Mouse (Mus musculus) spleen, adult 2 months (tissue): ENCODE data around the gene Serhl. TPM values are rescaled to one million over a fixed set of nuclear protein-coding genes. Genes with fewer than 3 reads are reported as not detected.

Experiments
- DNase-seq, 2 experiments: peaks; one replicate each; pipeline versions ENCODE4 v3.0.0 to v3.0.0-alpha.2; 2012 to 2021; ENCODE audit warnings: low spot score in 2 of 2, low read depth in 1 of 2
- H3K27ac ChIP-seq: fragments of 200-500 bp; 2 replicates; pipeline ENCODE4 v1.5.1; 2012; ENCODE audit warnings: low read length, inconsistent platforms; ENCODE audit not compliant: insufficient read depth
- H3K27me3 ChIP-seq: fragments of 200-500 bp; 2 replicates; pipeline ENCODE4 v1.6.1; 2012; ENCODE audit warnings: mild to moderate bottlenecking, moderate library complexity, low read length, inconsistent platforms; ENCODE audit not compliant: control insufficient read depth, insufficient read depth
- H3K36me3 ChIP-seq: fragments of 200-500 bp; 2 replicates; pipeline ENCODE4 v1.6.1; 2012; ENCODE audit warnings: mild to moderate bottlenecking, low read length, inconsistent platforms; ENCODE audit not compliant: control insufficient read depth, insufficient read depth
- H3K4me1 ChIP-seq: fragments of 200-500 bp; 2 replicates; pipeline ENCODE4 v1.6.1; 2011; ENCODE audit warnings: inconsistent platforms; ENCODE audit not compliant: control insufficient read depth, insufficient read depth, insufficient read length
- H3K4me3 ChIP-seq: fragments of 200-500 bp; 2 replicates; pipeline ENCODE4 v1.5.1; 2011; ENCODE audit warnings: mild to moderate bottlenecking, inconsistent platforms; ENCODE audit not compliant: insufficient read depth, insufficient read length; ENCODE audit errors: extremely low read depth
- CTCF ChIP-seq: fragments of 200-500 bp; IDR thresholded peaks from 2 replicates; pipeline ENCODE4 v1.5.1; 2011; ENCODE audit warnings: mild to moderate bottlenecking, inconsistent platforms; ENCODE audit not compliant: insufficient read depth, insufficient read length, insufficient replicate concordance; ENCODE audit errors: extremely low read depth
- POLR2A ChIP-seq: fragments of 200-500 bp; IDR thresholded peaks from 2 replicates; pipeline ENCODE4 v1.6.1; 2011; ENCODE audit warnings: low read depth, low read length, inconsistent platforms
- WGBS: fragments of 180-500 bp; shearing (Covaris S2); methylation state at CpG from one replicate; pipeline ENCODE4 v1.1.7; 2018; 5-methylcytosine and 5-hydroxymethylcytosine counted together
- polyA plus RNA-seq: library from polyadenylated mRNA; depleted of rRNA; stranded (reverse); fragments of >200 nt; gene quantifications from 2 replicates; pipeline ENCODE4 v1.2.3, GENCODE M21; 2012

The Serhl gene
- polyA plus RNA-seq, 1 experiment, result 31.4 TPM

DNA sequence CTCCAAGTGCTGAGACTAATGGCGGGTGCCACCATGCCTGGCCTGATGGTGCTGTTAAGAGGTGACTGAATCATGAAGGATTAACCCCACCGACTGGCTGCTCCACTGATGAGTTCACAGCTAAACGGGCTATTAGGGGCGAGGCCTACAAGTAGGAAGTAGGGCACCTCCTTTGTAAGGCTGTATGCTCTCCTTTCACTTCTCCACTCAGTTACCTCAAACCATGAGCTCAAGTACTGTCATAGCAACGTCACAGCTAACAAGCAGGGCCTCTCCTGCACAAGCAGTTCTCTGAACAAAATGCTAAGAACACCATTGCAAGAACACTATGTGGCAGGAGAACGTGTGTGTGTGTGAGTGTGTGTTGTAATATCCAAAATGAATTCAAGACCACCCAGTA is 56.2 kb downstream of the Serhl start:
- Histone ChIP-seq H3K27ac (no peak overlapping the region), H3K4me1 (peaks cover 2% of the 10 kb centered on the region; the same call in 1 of the 2 replicates), H3K4me3 (no peak overlapping the region), H3K36me3 (peaks cover 2% of the 10 kb centered on the region; the same call in 1 of the 2 replicates), H3K27me3 (no peaks in the 10 kb centered on the region)
- peak in 1 of 2 experiments; percentile 19 for DNase-seq
- no peak for TF ChIP-seq CTCF
- no peak for TF ChIP-seq POLR2A
- 68% methylated on average over 6 of the region's 6 CpGs for WGBS

DNA sequence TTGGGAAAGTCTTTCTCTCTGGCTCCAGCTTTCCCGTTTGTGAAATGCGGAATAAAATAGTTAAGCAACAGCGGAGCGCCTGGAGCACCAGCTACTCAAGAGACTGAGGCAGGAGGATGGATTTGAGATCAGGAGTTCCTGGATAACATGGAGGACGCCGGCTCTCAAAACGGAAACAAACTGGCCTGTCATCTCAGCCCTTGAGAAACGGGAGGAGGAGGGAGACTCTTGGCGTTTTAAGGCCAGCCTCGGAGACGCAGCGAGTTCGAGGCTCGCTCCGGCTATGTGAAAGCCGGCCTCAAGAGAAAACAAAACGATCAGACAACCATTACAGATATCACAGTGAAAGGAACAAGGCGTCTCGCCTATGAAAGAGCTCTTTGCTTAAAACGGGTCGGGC is 59.1 kb downstream of the Serhl start:
- no peak for DNase-seq
- Histone ChIP-seq H3K27me3 (no peaks in the 10 kb centered on the region), H3K36me3 (peaks cover 2% of the 10 kb centered on the region; the same call in 1 of the 2 replicates), H3K4me1 (peaks cover 2% of the 10 kb centered on the region; the same call in 1 of the 2 replicates), H3K4me3 (peak overlapping the region; percentile 100), H3K27ac (peak overlapping the region; percentile 100)
- TF ChIP-seq CTCF (no peak), POLR2A (no peak)
- WGBS, result 3% methylated on average over 21 of the region's 21 CpGs

DNA sequence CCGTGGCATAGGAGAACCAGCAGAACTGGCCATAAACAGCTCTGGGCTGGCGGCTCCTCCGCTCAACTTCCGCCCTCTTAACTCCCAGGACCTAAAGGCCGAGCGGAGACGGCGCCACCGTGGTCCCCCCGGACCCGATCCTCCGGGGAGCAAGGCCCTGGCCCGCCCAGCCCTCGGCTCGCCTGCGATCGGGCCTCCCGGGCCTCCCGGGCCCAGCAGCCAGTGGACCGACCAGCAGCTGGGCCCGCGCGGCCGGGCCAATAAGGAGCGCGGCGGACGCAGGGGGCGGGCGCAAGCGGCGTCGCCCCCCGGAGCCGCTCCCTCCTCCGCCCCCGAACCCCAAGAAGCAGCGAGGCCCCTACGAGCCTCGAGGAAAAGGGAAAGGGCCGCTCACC is 59.5 kb downstream of the Serhl start:
- no peaks in the 10 kb centered on the region for H3K27me3 ChIP-seq
- H3K27ac ChIP-seq, result peak overlapping the region; percentile 100
- WGBS, result under 1% methylated on average over 29 of the region's 41 CpGs
- peak in 1 of 2 experiments; percentile 17 for DNase-seq
- peaks cover 2% of the 10 kb centered on the region; the same call in 1 of the 2 replicates for H3K36me3 ChIP-seq
- H3K4me3 ChIP-seq, result peak overlapping the region; percentile 100
- peaks cover 2% of the 10 kb centered on the region; the same call in 1 of the 2 replicates for H3K4me1 ChIP-seq
- TF ChIP-seq POLR2A (no peak), CTCF (no peak)

DNA sequence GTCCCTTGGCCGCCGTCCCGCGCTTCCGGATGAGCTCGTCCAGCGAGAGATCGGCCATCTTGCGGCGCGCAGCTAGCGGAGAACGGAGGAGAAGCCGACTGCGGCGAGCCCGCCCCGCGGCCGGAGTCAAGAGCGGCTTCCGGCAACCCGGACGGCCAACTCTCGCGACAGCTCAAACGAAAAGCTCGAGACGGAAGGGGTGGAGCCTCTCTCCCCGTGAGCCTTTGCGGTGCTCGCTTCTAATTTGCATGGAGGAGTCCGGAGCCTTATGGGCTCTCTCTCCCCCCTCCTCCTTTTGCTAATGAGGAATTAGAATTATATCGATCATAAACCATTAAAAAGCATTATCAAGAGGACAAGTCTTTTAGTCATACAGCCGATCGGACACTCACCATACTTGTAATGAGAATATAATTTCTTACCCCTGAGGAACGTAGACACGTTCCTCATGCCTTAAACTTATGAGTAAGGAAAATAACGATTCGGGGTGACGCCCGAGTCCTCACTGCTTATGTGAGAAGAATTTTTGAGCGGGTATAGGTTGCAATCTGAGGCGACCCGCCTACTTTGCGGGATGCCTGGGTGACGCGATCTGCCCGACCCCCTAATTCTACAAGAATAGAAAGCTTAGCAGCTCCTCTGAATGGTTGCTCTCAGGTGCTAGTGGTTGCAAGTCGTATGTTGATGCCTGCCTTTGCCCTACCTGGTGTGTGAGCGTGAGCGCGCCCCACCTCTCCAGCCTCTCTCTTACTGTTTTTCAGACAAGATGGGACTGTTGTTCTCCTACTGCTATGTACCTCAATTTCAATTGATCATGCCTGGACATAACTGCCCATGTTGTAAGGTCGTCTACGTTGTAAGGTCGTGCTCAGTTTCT is 60.1 kb downstream of the Serhl start, which contains the start of gene Poldip3:
Gene Poldip3, minus strand, starts transcription at position 189 of the 877 bp plus-strand sequence.
- H3K36me3 ChIP-seq, result peaks cover 5% of the 10 kb centered on the region; the same call in 1 of the 2 replicates
- no peak for TF ChIP-seq CTCF
- TF ChIP-seq POLR2A, result peak; percentile 85
- WGBS, result under 1% methylated on average over 56 of the region's 56 CpGs
- DNase-seq, result peak; percentile 96 to 97
- no peaks in the 10 kb centered on the region for H3K27me3 ChIP-seq
- peak within 1 kb of the TSS; percentile 100 for H3K27ac ChIP-seq
- H3K4me1 ChIP-seq, result peaks cover 2% of the 10 kb centered on the region; the same call in 1 of the 2 replicates
- peak within 1 kb of the TSS; percentile 100 for H3K4me3 ChIP-seq

DNA sequence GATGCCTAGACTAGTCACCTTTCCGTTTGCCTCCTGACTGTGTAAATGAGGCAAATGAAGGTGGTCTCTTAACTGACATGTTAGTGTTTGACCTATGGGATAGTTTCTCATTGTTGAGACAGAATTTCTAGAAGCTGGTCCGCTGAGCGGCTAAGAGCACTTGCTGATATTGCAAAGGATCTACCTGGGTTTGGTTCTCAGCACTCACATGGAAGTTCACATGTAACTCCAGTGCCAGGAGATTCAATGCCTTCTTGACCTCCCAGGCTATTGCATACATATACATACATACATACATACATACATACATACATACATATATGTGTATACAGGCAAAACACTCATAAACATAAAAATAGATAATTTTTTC is 60.8 kb downstream of the Serhl start:
- 33% methylated on average over 3 of the region's 3 CpGs for WGBS
- no peak for TF ChIP-seq POLR2A
- TF ChIP-seq CTCF, result no peak
- H3K27ac ChIP-seq, result peak overlapping the region; percentile 100
- no peak for DNase-seq
- H3K4me1 ChIP-seq, result peaks cover 2% of the 10 kb centered on the region; the same call in 1 of the 2 replicates
- H3K27me3 ChIP-seq, result no peaks in the 10 kb centered on the region
- peak overlapping the region; percentile 31 for H3K4me3 ChIP-seq
- peaks cover 5% of the 10 kb centered on the region; the same call in 1 of the 2 replicates for H3K36me3 ChIP-seq

DNA sequence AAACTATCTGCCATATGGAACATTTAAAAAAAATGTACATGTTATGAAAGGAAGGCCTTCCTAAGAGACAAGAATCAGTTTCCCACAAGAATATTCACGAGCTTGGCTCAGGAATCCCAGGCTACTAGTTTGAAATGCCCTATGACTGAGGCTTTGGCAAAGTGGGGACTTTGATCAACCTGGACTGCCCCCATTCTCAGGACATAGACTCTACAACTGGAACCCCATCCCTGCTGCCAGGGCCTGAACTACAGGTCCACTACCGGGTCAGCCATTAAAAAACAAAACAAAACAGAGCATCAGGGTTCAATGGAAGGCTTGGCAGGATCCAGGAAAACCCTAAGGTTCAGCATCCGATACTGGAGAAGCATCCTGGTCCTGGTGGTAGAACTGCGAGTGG is 61.4 kb downstream of the Serhl start:
- H3K4me1 ChIP-seq, result peaks cover 2% of the 10 kb centered on the region; the same call in 1 of the 2 replicates
- no peak overlapping the region for H3K27ac ChIP-seq
- DNase-seq, result no peak
- WGBS, result 88% methylated on average over 4 of the region's 4 CpGs
- H3K36me3 ChIP-seq, result peaks cover 5% of the 10 kb centered on the region; the same call in 1 of the 2 replicates
- TF ChIP-seq CTCF, result no peak
- no peaks in the 10 kb centered on the region for H3K27me3 ChIP-seq
- H3K4me3 ChIP-seq, result no peak overlapping the region

DNA sequence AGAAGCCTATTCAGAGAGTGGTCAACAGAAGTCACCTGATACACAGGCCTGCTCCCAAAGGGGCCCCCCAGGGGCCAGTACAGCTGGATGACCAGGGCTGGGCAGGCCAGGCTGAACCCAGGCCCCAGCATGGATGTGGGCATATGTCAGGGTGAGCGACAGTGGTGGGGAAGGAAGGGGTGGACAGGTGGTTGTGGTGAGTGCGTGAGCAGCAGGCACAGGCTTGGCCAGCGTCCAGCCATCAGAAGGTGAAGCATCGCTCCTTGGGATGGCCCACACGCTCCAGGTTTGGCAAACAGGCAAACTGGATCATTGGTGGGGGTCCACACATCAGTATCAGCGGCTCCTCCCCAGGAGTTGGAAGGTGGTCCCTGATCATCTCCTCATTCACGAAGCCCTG is 65.0 kb downstream of the Serhl start:
- Histone ChIP-seq H3K36me3 (peaks cover 5% of the 10 kb centered on the region; the same call in 1 of the 2 replicates), H3K27ac (no peak overlapping the region), H3K4me1 (no peaks in the 10 kb centered on the region), H3K27me3 (no peaks in the 10 kb centered on the region), H3K4me3 (no peak overlapping the region)
- no peak for DNase-seq
- 93% methylated on average over 7 of the region's 7 CpGs for WGBS
- TF ChIP-seq POLR2A (no peak), CTCF (no peak)
